Mouse (Mus musculus) E14TG2a.4 (cell line): ENCODE measurements around the gene Ppl.

Source experiments
- CTCF ChIP-seq: conservative IDR thresholded peaks from 2 replicates; pipeline ENCODE4 v1.5.1; 2014; ENCODE audit warnings: low read length
- POU5F1 ChIP-seq: IDR thresholded peaks from 2 replicates; pipeline ENCODE4 v1.6.1; 2014; ENCODE audit warnings: low read length, borderline replicate concordance

DNA sequence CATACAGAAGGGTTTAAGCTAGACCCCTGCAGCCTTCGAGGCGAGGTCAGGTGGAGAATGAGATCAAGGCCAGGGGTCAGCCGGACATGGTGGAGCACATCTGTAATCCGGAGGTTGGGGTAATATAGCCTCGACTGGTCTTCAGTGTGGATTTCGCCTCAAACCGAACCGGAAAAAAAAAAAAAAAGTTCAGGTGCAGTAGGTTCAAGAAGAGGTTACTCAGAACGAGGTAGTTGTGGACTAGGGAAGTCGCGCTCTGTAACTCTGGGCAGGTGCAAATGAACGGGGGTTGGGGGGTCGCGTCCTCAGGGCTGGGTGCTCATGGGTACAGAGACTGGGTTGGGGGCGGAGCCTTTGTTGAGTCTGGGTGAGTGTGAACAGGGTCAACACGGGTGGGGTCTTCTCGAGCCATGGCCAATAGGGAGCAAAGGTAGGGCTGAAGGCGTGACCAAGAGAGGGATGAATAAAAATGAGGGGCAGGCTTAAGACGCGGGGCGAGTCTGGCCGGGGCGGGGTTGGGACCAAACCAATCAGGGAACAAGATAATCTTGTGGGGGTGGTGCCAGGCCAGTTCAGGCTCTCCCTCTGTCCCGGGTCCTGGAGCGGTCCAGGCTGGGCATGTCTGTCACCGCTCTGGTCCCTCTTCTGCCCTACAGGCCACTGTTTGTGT lies 14.3 kb upstream of the Ppl start:
- TF ChIP-seq POU5F1 (no peak), CTCF (no peak)
